Mouse (Mus musculus): ENCODE measurements at regions not wholly inside any gene's neighbourhood (a gene's known extent, or its start where the extent isn't known, plus 50 kb on each side); places are given as distances from the start of the nearest gene placed in this dataset.

- Histone ChIP-seq H3K27me3 (no peaks in the 10 kb centered on the region), H3K27ac (0 out of 2 replicates have a peak overlapping the region, but pooled peaks have one; percentile 3), H3K9me3 (no peaks in the 10 kb centered on the region), H3K36me3 (no peaks in the 10 kb centered on the region), H3K9ac (no peak overlapping the region), H3K4me1 (replicated peaks) (peaks cover 7% of the 10 kb centered on the region; the same call in 1 of the 2 replicates), H3K4me2 (peak overlapping the region; percentile 31; the same call in 1 of the 2 replicates), H3K4me3 (no peak overlapping the region)
- peak; percentile 66 for ATAC-seq (ENCODE audit: low FRiP score)
- 56% methylated on average over 21 of the region's 21 CpGs for WGBS
These were observed 67.9 kb downstream of the Klf5 start for GRCm38 (mm10) chr14:99366281-99366987.

DNA sequence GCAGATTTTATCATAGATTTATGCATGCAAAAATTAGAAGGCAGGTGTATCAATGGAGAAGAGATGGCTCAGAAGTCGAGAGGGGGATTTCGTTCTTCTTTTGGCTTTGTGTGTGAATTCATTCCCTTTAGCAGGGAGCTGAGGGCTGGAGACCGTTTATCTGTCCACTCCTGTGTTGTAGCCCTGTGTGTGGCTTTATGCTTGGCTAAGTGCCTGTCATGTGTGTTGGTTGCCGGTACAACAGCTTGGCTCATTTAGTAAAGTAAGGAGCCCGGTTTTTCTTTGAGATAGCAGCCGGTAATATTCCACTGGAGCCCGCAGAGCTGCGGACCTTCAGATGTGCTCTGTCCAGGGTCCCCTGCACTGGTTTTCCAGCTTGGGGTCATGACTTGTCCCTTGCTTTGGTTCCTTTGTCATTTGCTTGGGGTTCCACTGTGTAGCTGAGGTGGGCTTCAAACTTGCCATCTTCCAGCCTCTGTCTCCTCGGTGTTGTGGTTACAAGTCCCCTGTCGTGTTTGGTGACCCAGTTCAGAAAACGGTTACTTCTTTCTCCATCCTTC lies 68.6 kb downstream of the Klf5 start:
- H3K9ac ChIP-seq, result no peak overlapping the region
- H3K27me3 ChIP-seq, result no peaks in the 10 kb centered on the region
- H3K4me1 ChIP-seq (replicated peaks), result peaks cover 7% of the 10 kb centered on the region; the same call in 1 of the 2 replicates
- H3K36me3 ChIP-seq, result no peaks in the 10 kb centered on the region
- no peak overlapping the region for H3K4me2 ChIP-seq
- no peak overlapping the region for H3K4me3 ChIP-seq
- no peaks in the 10 kb centered on the region for H3K9me3 ChIP-seq
- 65% methylated on average over 11 of the region's 11 CpGs for WGBS
- ATAC-seq (ENCODE audit: low FRiP score), result no peak
- no peak overlapping the region for H3K27ac ChIP-seq

- Histone ChIP-seq H3K27me3 (no peaks in the 10 kb centered on the region), H3K27ac (no peak overlapping the region), H3K4me3 (no peak overlapping the region), H3K9ac (no peak overlapping the region), H3K36me3 (no peaks in the 10 kb centered on the region), H3K9me3 (no peaks in the 10 kb centered on the region), H3K4me2 (no peak overlapping the region), H3K4me1 (replicated peaks) (peaks cover 7% of the 10 kb centered on the region; the same call in 1 of the 2 replicates)
- 90% methylated on average over 5 of the region's 5 CpGs for WGBS
- no peak for ATAC-seq (ENCODE audit: low FRiP score)
These were observed 70.9 kb downstream of the Klf5 start for GRCm38 (mm10) chr14:99369366-99369765.

DNA sequence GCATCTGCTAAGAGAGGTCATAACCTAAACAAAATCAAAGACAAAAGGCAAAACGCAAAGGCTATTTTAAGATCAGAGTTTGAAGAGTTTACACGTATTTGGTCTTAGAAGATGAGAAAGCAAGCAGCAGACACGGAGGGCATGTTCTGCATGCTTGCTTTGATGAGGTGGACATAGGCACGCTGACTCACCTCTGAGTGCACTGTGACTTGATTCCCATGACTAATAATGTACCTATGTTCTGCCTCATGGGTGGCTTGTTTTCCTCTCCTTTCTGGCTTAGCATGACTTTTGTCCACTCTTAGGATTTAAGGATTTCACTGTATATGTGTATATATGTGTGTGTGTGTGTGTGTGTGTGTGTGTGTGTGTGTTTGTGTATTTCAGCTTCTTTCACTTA lies 75.2 kb downstream of the Klf5 start:
- H3K9ac ChIP-seq, result no peak overlapping the region
- no peaks in the 10 kb centered on the region for H3K9me3 ChIP-seq
- WGBS, result 82% methylated on average over 4 of the region's 4 CpGs
- no peak overlapping the region for H3K4me3 ChIP-seq
- no peak overlapping the region for H3K4me2 ChIP-seq
- H3K27ac ChIP-seq, result no peak overlapping the region
- H3K27me3 ChIP-seq, result no peaks in the 10 kb centered on the region
- no peaks in the 10 kb centered on the region for H3K36me3 ChIP-seq
- no peak for ATAC-seq (ENCODE audit: low FRiP score)
- H3K4me1 ChIP-seq (replicated peaks), result no peaks in the 10 kb centered on the region

GRCm38 (mm10) chr14:99375040-99375610 lies 76.6 kb downstream of the Klf5 start:
- ATAC-seq (ENCODE audit: low FRiP score), result no peak
- no peaks in the 10 kb centered on the region for H3K27me3 ChIP-seq
- H3K36me3 ChIP-seq, result no peaks in the 10 kb centered on the region
- no peaks in the 10 kb centered on the region for H3K4me1 ChIP-seq (replicated peaks)
- 77% methylated on average over 5 of the region's 5 CpGs for WGBS
- no peaks in the 10 kb centered on the region for H3K9me3 ChIP-seq
- H3K4me3 ChIP-seq, result no peak overlapping the region
- no peak overlapping the region for H3K9ac ChIP-seq
- no peak overlapping the region for H3K27ac ChIP-seq
- no peak overlapping the region for H3K4me2 ChIP-seq

DNA sequence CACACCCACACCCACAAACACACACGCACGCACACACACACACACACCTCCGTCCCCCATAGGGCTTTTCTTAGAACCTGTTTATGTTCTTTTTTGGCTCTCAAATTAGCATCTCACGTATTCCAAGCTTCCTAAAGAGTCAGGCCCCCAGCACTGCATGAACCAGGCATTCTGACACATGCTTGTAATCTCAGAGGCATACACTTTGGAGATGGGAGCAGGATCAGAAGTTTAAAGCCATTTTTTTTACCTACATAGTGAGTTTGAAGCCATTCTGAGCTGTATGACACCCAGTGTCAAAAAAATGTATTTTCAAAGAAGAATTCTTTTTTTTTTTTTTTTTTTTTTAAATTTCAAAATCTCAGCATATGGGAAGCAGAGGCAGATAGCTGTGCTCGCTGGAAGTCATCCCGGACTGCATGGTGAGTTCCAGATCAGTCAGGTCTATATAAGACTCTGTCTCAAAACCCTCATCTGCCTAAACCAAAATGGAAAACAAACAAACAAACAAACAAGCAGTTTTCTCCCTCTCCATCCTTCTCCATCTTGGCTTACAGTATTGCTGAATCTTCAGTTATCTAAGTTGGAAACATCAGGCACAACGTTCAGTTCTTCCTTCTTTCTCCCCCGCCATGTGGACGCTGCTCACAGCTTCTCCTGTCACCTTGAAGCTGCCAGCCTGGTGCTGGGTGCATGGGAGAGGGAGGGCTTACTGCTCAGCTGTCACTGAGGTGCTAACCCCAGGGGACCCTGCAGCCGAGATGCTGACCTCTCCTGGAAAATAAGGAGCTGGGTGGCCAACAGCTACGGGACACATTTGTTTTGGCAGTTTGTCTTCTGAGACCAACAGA lies 78.4 kb downstream of the Klf5 start:
- no peak for ATAC-seq (ENCODE audit: low FRiP score)
- Histone ChIP-seq H3K9me3 (no peaks in the 10 kb centered on the region), H3K4me3 (no peak overlapping the region), H3K27ac (no peak overlapping the region), H3K9ac (no peak overlapping the region), H3K27me3 (no peaks in the 10 kb centered on the region), H3K36me3 (no peaks in the 10 kb centered on the region), H3K4me1 (replicated peaks) (no peaks in the 10 kb centered on the region), H3K4me2 (no peak overlapping the region)
- WGBS, result 85% methylated on average over 11 of the region's 11 CpGs

DNA sequence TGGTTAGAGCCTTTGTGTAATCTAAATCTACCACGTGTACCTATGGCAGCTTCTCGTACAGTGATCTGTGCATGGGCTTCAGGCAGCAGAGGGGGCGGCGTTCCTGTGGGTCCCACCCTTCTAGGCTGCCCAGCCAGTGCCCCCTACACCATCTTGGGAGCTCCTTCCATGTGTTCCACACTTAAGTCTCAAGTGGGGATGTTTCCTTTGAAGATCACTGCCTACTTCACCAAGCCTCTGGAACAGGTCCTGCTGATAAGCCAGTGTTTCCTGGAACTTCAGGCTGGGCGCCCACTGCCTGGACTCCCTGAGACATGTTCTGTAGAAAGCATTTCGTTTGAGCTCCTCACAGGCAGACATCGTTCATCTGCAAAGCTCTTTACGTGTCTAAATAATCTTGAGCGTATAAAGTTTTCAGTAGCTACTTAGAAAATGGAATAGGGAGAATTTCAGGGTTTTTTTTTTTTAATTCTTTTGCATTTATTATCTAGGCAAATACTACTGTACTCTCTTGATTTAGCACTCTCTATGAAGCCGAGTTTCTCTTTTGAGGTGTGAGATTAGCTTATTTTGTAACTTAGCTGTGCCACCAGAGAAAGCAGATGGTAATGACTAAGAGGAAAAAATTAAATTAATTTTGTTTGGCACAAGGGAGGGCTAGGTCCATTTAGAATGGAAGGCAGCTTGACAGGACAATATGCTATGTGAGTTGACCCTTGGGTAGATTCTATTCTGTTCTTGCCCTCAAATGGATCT lies 82.9 kb downstream of the Klf5 start:
- Histone ChIP-seq H3K4me2 (no peak overlapping the region), H3K9me3 (no peaks in the 10 kb centered on the region), H3K4me3 (no peak overlapping the region), H3K4me1 (replicated peaks) (no peaks in the 10 kb centered on the region), H3K27me3 (no peaks in the 10 kb centered on the region), H3K36me3 (no peaks in the 10 kb centered on the region), H3K9ac (no peak overlapping the region), H3K27ac (no peak overlapping the region)
- ATAC-seq (ENCODE audit: low FRiP score), result no peak
- WGBS, result 93% methylated on average over 10 of the region's 10 CpGs

DNA sequence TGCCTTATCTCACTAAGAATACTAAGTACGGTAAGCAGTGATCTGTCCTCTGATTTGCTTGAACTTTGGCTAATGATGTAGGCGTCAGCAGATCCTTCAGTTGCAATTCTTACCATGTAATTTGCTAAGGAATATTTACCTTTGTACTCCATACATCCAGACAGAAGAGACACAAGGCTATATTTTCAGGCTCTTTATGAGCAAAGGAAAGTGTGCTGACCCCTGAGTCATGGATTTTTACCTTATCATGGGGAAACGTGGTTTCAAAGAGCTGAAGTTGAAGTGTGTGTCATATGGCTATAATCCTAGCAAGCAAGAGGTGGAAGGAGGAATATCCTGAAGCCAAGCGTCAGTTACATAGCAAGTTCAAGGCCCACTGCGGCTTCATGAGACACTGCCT lies 83.6 kb downstream of the Klf5 start:
- Histone ChIP-seq H3K27ac (no peak overlapping the region), H3K4me1 (replicated peaks) (no peaks in the 10 kb centered on the region), H3K4me2 (no peak overlapping the region), H3K36me3 (no peaks in the 10 kb centered on the region), H3K27me3 (no peaks in the 10 kb centered on the region), H3K4me3 (no peak overlapping the region), H3K9me3 (no peaks in the 10 kb centered on the region), H3K9ac (no peak overlapping the region)
- 91% methylated on average over 5 of the region's 5 CpGs for WGBS
- no peak for ATAC-seq (ENCODE audit: low FRiP score)

- H3K9ac ChIP-seq, result no peak overlapping the region
- H3K4me1 ChIP-seq (replicated peaks), result no peaks in the 10 kb centered on the region
- 96% methylated on average over 6 of the region's 6 CpGs for WGBS
- H3K36me3 ChIP-seq, result no peaks in the 10 kb centered on the region
- H3K4me3 ChIP-seq, result no peak overlapping the region
- no peak overlapping the region for H3K4me2 ChIP-seq
- H3K9me3 ChIP-seq, result no peaks in the 10 kb centered on the region
- no peak for ATAC-seq (ENCODE audit: low FRiP score)
- H3K27me3 ChIP-seq, result no peaks in the 10 kb centered on the region
- no peak overlapping the region for H3K27ac ChIP-seq
These were observed 84.7 kb downstream of the Klf5 start for GRCm38 (mm10) chr14:99383170-99383569.

DNA sequence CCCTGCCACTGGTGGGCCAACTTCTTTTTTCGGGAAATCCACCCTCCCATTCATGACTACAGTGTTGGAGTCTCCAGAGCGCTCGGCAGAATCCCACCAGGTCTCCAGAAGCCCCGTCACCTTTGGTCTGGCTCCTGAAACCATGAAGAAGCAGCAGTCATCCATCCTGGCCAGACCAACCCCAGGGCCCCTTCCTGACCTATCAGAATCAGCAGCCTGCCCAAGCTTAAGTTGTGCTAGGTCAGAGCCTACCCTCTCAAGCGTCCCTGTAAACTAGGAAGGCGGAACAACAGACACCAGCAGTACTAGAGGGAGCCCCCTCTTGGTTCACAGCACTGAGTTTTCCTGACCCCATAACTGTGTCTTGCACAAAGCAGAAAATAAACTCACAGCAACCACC lies 89.1 kb downstream of the Klf5 start:
- no peak overlapping the region for H3K4me3 ChIP-seq
- H3K9ac ChIP-seq, result no peak overlapping the region
- H3K27me3 ChIP-seq, result no peaks in the 10 kb centered on the region
- no peaks in the 10 kb centered on the region for H3K9me3 ChIP-seq
- H3K4me1 ChIP-seq (replicated peaks), result no peaks in the 10 kb centered on the region
- no peaks in the 10 kb centered on the region for H3K36me3 ChIP-seq
- 93% methylated on average over 6 of the region's 6 CpGs for WGBS
- no peak for ATAC-seq (ENCODE audit: low FRiP score)
- no peak overlapping the region for H3K27ac ChIP-seq
- H3K4me2 ChIP-seq, result no peak overlapping the region

DNA sequence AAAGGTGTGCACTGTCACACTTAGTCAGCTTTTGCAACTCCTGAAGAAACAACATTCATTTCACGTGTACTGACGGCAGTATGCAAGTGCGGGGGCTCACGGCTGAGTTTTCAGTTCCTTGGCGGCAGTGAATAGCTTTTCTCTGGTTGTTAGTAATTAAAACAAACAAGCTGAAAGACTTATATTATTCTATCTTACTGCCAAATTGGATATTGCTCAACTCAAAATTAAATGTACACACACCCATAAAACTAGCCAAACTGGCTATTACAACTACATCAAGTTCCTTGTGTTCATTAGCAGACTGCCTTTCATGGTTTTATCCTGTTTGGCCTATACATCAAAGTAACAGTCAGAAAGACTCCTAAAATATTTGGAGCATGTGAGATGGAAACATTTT lies 90.8 kb downstream of the Klf5 start:
- no peaks in the 10 kb centered on the region for H3K4me1 ChIP-seq (replicated peaks)
- 93% methylated on average over 5 of the region's 5 CpGs for WGBS
- ATAC-seq (ENCODE audit: low FRiP score), result no peak

DNA sequence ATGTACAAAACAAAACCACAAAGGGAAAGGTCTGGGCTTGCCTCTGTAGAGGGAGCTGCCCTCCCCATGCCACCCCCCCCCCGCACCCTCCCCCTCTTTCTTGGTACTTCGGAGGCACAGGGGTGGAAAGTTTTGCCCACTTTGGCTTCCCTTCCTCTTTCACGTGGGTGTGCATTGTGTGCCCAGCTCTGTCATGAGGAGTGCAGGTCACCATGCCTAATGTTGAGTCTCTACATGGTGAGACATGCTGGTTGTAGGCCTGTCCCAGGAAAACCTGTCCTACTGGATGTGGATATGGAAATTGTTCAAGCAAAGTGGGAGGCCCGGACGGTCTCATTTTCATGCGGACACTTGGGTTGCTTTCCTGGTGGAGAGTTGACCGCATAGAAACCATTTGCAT lies 93.2 kb downstream of the Klf5 start:
- no peak overlapping the region for H3K27ac ChIP-seq
- no peaks in the 10 kb centered on the region for H3K27me3 ChIP-seq
- H3K9ac ChIP-seq, result no peak overlapping the region
- H3K4me3 ChIP-seq, result no peak overlapping the region
- no peak for ATAC-seq (ENCODE audit: low FRiP score)
- no peaks in the 10 kb centered on the region for H3K9me3 ChIP-seq
- H3K4me2 ChIP-seq, result no peak overlapping the region
- no peaks in the 10 kb centered on the region for H3K4me1 ChIP-seq (replicated peaks)
- no peaks in the 10 kb centered on the region for H3K36me3 ChIP-seq
- WGBS, result 86% methylated on average over 7 of the region's 7 CpGs

More for the DNA sequence above, 90.8 kb downstream of the Klf5 start:
- Histone ChIP-seq H3K27ac (no peak overlapping the region), H3K4me2 (no peak overlapping the region), H3K9me3 (no peaks in the 10 kb centered on the region), H3K4me3 (no peak overlapping the region), H3K9ac (no peak overlapping the region), H3K36me3 (no peaks in the 10 kb centered on the region), H3K27me3 (no peaks in the 10 kb centered on the region)
